9 mouse cellular contexts compared by ENCODE assay signal in the genomic region with DNA sequence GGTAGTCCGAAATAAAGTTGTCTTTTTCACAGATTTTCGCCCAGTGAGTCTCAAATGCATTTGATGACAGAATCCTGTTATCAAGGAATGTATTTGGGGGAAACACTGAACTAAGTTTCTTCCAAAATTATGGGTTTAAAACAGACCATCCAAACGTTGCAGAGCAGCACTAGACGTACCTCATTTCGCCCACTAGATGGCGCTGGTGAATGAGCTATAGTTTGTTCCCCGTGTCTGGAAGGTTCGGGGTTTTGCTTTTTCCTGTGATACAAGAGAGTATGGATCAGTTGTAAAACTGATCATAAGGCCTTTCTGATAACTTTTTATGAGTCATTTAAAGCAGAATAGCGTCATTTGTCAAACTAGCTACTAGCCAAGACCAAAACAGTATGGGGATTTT.
DNase-seq lines count a peak whose midpoint lies in the region; ATAC-seq and TF ChIP-seq lines count a peak whose summit lies in the region.
"Had no signal": no experiment of that assay in that cellular context is flagged by ENCODE, and none has a peak within 500 bp of the region (broad histone marks: within the 10 kb centered on the region; RNA-seq: fewer than 3 reads in every experiment).

No protein-coding gene starts in this region.

- 5% methylated on average over 9 of the region's 9 CpGs for WGBS in intestine, embryonic 14.5 days
- WGBS in intestine, embryonic 15.5 days = 3% methylated on average over 9 of the region's 9 CpGs

- no peaks in the 10 kb centered on the region for H3K36me3 ChIP-seq in intestine, embryonic 14.5 days (ENCODE audit: control insufficient read depth, insufficient read depth, low read length)
- no peaks in the 10 kb centered on the region for H3K36me3 ChIP-seq in intestine, embryonic 15.5 days
- no peaks in the 10 kb centered on the region for H3K36me3 ChIP-seq in ES-E14 (ENCODE audit: control insufficient read depth, insufficient read depth, low read length, poor library complexity, severe bottlenecking)
- H3K36me3 ChIP-seq: liver, embryonic 15.5 days had no signal

- DNase-seq in intestine, embryonic 14.5 days (ENCODE audit: low spot score) = peak; percentile 69
- peak; percentile 41 for DNase-seq in ES-E14 (ENCODE audit: low read depth, low spot score)
- DNase-seq in cerebellum, adult 18-20 months = peak; percentile 54 to 68
- peak; percentile 71 for DNase-seq in layer of hippocampus, adult 11-12 months (ENCODE audit: low spot score)
- peak; percentile 62 for DNase-seq in lung, postnatal 36 days
- peak; percentile 8 for DNase-seq in testis, postnatal 14 days (ENCODE audit: low spot score)

- ATAC-seq in intestine, embryonic 14.5 days (replicated peaks; ENCODE audit: low FRiP score, low TSS enrichment, low read depth) = no peak
- no peak for ATAC-seq in intestine, embryonic 15.5 days
- ATAC-seq in frontal cortex, adult (ENCODE audit: low TSS enrichment) = peak; percentile 55; the same call in 1 of the 2 replicates

- no peak overlapping the region for H3K9ac ChIP-seq in intestine, embryonic 14.5 days (ENCODE audit: low read length)
- no peak overlapping the region for H3K9ac ChIP-seq in intestine, embryonic 15.5 days
- no peak overlapping the region for H3K9ac ChIP-seq in ES-E14 (ENCODE audit: insufficient read depth, low read depth, low read length, poor library complexity, severe bottlenecking)
- H3K9ac ChIP-seq: liver, embryonic 15.5 days had no signal

- H3K27me3 ChIP-seq in intestine, embryonic 14.5 days (replicated peaks; ENCODE audit: control insufficient read depth, insufficient read depth, low read length) = no peaks in the 10 kb centered on the region
- H3K27me3 ChIP-seq in intestine, embryonic 15.5 days (replicated peaks) = no peaks in the 10 kb centered on the region
- H3K27me3 ChIP-seq: liver, embryonic 15.5 days had no signal

- H3K27ac ChIP-seq in intestine, embryonic 14.5 days (ENCODE audit: low read depth) = no peak overlapping the region
- H3K27ac ChIP-seq in intestine, embryonic 15.5 days = no peak overlapping the region
- no peak overlapping the region for H3K27ac ChIP-seq in ES-E14 (ENCODE audit: insufficient read depth, low read depth, low read length, poor library complexity, severe bottlenecking)
- H3K27ac ChIP-seq: liver, embryonic 15.5 days had no signal

- no peaks in the 10 kb centered on the region for H3K4me1 ChIP-seq in intestine, embryonic 14.5 days (replicated peaks; ENCODE audit: control insufficient read depth, insufficient read depth, low read length)
- H3K4me1 ChIP-seq in intestine, embryonic 15.5 days (replicated peaks) = no peaks in the 10 kb centered on the region
- H3K4me1 ChIP-seq in ES-E14 (ENCODE audit: control insufficient read depth in 2 of 2, insufficient read depth in 2 of 2, low read length in 2 of 2, poor library complexity in 1 of 2) = no peaks in the 10 kb centered on the region
- H3K4me1 ChIP-seq: liver, embryonic 15.5 days had no signal

- no peaks in the 10 kb centered on the region for H3K9me3 ChIP-seq in intestine, embryonic 14.5 days (ENCODE audit: control insufficient read depth, low read length)
- H3K9me3 ChIP-seq in intestine, embryonic 15.5 days = 0 out of 2 replicates have a peak, but pooled peaks cover 2% of the 10 kb centered on the region
- no peaks in the 10 kb centered on the region for H3K9me3 ChIP-seq in ES-E14 (ENCODE audit: control insufficient read depth, insufficient read depth, low read depth, low read length)
- H3K9me3 ChIP-seq: liver, embryonic 15.5 days had no signal

- in situ Hi-C loops in ES-E14 (cut with MboI; ENCODE audit: low sequenced_read_pairs in 2 of 2, unreplicated experiment in 2 of 2) = loop anchor here (25.0 kb wide), 3 partner anchors 679 to 1304 kb away; a partner anchor contains a TSS

- H3K4me2 ChIP-seq in intestine, embryonic 14.5 days (ENCODE audit: low read length) = no peak overlapping the region
- H3K4me2 ChIP-seq in intestine, embryonic 15.5 days (replicated peaks) = no peak overlapping the region
- H3K4me2 ChIP-seq: liver, embryonic 15.5 days had no signal

- no peak overlapping the region for H3K4me3 ChIP-seq in intestine, embryonic 14.5 days (ENCODE audit: low read depth, low read length)
- H3K4me3 ChIP-seq in intestine, embryonic 15.5 days (replicated peaks) = no peak overlapping the region
- H3K4me3 ChIP-seq in ES-E14 (ENCODE audit: insufficient read depth in 1 of 2, low read depth in 1 of 2, low read length in 2 of 2, poor library complexity in 1 of 2, severe bottlenecking in 1 of 2) = no peak overlapping the region
- H3K4me3 ChIP-seq: liver, embryonic 15.5 days had no signal

TF ChIP-seq in ES-E14, 5 proteins besides CTCF, POLR2A, EP300 and RAD21:
- TF ChIP-seq CHD2 (IDR thresholded peaks at IDR 0.05; ENCODE audit: low read depth, low read length) (no peak), ZC3H11A (IDR thresholded peaks at IDR 0.05; ENCODE audit: borderline replicate concordance, low read depth, low read length) (peak; percentile 62; the same call in 1 of the 2 replicates), ZNF384 (IDR thresholded peaks at IDR 0.05; ENCODE audit: low read depth, low read length) (no peak)

Comparison
In these comparisons a context has a peak if more than half of its experiments do, and no peak if none do; other contexts are left out.
1. DNase-seq: peak in every context shown above with its lines; median percentile 71 in layer of hippocampus, adult 11-12 months; 69 in intestine, embryonic 14.5 days; 62 in lung, postnatal 36 days; 61 in cerebellum, adult 18-20 months; 41 in ES-E14; 8 in testis, postnatal 14 days.